Mouse (Mus musculus): Measurements from ENCODE around the gene Pik3c2b. TPM values are rescaled to one million over a fixed set of nuclear protein-coding genes. Genes with fewer than 3 reads are reported as not detected.

The Pik3c2b gene
- 0.78 TPM for polyA plus RNA-seq (2017; shearing (Covaris generic))

GRCm38 (mm10) chr1:133045011-133045860 lies at the start of gene Pik3c2b:
Pik3c2b (plus strand) TSS chr1:133045667.

GRCm38 (mm10) chr1:133030461-133030860 lies 15.0 kb upstream of the Pik3c2b start, which contains the start of gene Mdm4:
Mdm4 (minus strand) TSS chr1:133030561.

GRCm38 (mm10) chr1:133130638-133131560 lies 85.4 kb downstream of the Pik3c2b start, which contains the start of gene Ppp1r15b:
Ppp1r15b (plus strand) TSS chr1:133131143.

Other genes with a start within 250 kb of the Pik3c2b start
- gene Lrrn2, start 165.4 kb upstream of the Pik3c2b start, polyA plus RNA-seq (2017; shearing (Covaris generic)): 0.11 TPM
- 106 TPM for gene Mdm4, start 15.1 kb upstream of the Pik3c2b start, polyA plus RNA-seq (2017; shearing (Covaris generic))
- 62.5 TPM for gene Ppp1r15b, start 85.5 kb downstream of the Pik3c2b start, polyA plus RNA-seq (2017; shearing (Covaris generic))
- 0.55 TPM for gene Plekha6, start 118.5 kb downstream of the Pik3c2b start, polyA plus RNA-seq (2017; shearing (Covaris generic))